Mouse (Mus musculus): ENCODE measurements at regions not wholly inside any gene's neighbourhood (a gene's known extent, or its start where the extent isn't known, plus 50 kb on each side); places are given as distances from the start of the nearest gene placed in this dataset.

DNA sequence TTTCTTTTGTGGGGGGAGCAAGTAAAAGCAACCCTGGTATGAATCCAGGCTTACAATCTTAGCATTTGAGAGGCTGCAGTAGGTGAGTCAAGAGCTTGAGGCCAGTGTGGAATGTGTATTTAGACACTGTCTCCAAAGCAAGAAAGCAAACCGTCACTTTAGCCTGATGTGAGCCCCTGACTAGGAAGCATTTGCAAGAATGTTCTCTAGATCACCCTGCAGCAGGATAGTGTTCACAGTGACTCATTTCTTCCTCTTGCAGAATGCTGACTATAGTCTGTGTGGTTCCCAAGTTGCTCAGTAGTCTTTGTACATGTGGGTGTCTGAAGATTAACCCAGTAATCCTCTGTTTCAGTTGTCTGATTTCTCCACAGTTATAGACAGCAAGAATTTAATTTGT, 88.7 kb upstream of the Nectin3 start:
- DNase-seq (ENCODE audit: low read depth, low spot score): peak; percentile 78

DNA sequence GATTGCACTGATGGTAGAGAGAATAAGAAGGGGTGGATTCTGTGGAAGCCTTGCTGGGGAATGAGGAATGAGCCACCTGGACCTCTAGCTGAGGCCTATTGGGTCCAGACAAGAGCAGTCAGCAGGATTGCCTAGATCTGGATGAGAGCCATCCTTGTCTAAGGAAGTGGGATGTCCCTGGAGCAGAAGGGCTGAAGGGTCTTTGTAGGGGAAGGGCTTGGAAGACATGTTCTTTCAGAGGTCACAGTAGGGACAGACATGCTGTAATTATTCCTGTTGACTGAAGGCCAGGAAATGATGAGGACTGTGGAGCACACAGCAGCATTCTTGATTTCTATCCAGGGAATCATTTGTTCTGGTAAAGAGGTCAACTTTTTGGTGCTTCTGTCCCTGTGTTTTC, 86.2 kb upstream of the Nectin3 start:
- no peak for DNase-seq (ENCODE audit: low read depth, low spot score)

DNA sequence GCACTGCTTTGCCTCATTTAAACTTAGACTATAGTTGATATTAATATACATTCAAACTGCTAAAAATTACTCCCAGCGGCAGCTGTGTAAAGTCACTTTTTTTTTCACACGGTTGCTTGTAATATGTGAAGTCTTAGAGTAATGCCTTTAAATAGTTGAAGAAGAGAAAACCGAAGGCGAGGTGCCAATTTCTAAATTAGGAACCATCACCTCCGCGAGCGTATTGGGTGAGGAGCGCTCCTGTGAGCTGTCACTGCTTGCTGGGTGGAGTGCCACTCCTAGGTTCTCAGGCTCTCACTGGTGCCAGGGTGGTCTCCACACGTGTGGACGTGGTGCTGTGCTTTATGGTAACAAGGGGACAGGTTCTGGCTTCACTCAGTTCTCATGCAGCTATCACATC, 82.8 kb upstream of the Nectin3 start:
- DNase-seq (ENCODE audit: low read depth, low spot score): no peak

DNA sequence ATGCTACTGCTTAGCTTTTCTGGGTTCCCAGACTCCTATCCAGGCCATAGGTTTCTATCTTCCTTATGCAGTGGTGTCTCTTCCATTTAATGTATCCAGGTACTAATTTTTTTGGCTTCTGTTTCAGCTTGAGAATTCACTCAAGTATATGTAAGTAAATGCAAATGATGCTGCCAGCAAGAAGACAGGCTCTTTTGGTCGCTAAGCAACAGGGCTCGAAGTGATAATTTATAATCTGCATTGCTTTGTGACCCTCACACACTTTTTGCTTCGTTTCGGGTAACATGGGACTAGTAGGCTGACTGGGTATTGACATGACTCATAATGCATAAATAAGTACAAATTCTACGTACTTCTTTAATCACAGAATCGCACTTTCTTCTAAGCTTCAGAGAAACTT, 75.9 kb upstream of the Nectin3 start:
- DNase-seq (ENCODE audit: low read depth, low spot score): no peak

DNA sequence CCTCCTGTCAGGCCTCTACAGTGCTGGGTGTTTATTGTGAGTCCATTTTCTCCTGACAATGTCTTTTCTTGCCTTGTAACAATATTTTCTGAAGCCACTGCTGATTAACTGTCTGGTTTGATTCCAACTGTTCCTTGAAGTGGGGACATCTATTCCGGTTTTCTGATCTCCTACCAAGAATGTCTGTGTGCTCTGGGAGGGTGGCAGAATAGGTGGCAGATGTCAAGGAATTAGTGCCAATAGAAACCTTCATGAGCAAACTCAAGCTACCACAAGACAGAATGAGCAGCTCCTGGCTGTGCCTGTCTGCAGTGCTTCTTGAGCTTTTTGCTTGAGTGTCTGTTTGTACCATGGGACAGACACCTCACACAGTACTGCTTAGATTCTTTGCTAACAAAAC, 69.1 kb upstream of the Nectin3 start:
- DNase-seq (ENCODE audit: low read depth, low spot score): no peak

DNA sequence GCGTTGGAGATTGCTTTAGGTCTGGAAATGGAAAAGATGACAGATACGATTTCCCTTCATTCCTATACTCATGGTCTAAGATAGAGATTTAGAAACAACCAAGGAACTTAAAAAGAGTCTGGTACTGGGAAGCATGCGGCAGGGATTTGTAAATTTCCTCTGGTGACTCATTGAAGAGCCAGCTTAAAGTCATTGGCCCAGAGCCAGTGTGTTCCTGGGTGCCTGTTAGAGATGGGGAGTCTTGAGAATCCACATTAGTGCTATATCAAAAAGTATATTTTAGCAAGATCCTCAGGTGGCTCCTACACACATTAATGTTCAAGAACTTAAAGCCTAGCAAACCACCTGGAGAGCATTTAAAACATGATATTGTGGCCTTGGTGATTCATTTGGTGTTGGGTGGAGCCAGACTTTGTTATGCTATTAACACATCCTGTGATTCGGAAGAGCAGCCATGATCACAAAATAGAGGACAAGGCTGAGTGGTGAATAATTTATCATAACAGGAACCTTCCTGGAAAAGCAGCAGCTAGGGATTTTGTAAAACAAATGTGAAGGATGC, 67.8 kb upstream of the Nectin3 start:
- DNase-seq (ENCODE audit: low read depth, low spot score): peak; percentile 80

DNA sequence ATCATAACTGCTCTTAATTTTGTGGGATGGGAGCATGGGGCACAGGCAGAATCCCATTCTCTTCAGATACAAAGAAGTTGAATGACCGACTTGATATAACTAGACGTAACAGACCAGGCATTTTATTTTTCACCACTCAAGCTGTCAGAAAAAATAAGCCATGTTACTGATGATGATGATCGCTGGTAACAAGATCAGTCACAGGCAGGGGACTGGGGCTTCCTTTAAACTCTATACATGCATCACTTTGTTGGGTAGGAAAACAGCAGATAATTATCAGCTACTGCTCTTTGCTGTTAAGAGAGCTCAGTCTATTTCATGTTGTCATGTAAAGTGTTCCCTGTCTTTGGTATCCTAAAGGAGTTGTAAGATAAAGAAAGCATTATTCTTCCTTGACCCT, 59.0 kb upstream of the Nectin3 start:
- DNase-seq (ENCODE audit: low read depth, low spot score): no peak

DNA sequence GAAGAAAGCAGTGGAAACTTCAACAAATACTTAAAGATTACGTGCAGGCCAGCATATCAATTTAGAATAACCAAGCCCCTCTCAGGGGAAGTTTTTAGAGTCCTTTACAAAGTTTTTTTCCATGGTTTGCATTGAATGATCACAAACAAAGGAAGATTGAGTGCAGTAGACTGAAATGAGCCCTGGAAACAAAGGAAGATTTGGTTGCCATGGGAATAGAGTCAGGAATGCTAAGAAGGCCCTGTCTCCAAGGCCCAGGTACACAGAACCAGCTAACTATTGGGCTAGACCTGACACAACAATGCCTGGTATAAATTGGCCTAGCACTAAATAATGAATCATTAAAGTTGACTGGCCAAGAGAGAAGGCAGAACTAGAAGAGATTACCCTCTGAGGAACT, 49.9 kb upstream of the Nectin3 start:
- DNase-seq (ENCODE audit: low read depth, low spot score): no peak
